Mouse (Mus musculus) liver, adult (tissue): ENCODE measurements around the gene Gramd1b.

Experiments used
- GATA4 ChIP-seq: IDR thresholded peaks from 2 replicates; pipeline ENCODE4 v1.6.1; 2014; ENCODE audit warnings: mild to moderate bottlenecking, low read length; ENCODE audit not compliant: insufficient replicate concordance

Gramd1b gene

GRCm38 (mm10) chr9:40334617-40335016 is 196.6 kb downstream of the Gramd1b start:
- TF ChIP-seq GATA4, result no peak

GRCm38 (mm10) chr9:40333649-40334396 is 197.4 kb downstream of the Gramd1b start:
- no peak for TF ChIP-seq GATA4

GRCm38 (mm10) chr9:40332731-40333648 is 198.2 kb downstream of the Gramd1b start:
- no peak for TF ChIP-seq GATA4

- TF ChIP-seq GATA4, result no peak
Measured at GRCm38 (mm10) chr9:40332326-40332725, 198.9 kb downstream of the Gramd1b start.

- no peak for TF ChIP-seq GATA4
Measured at GRCm38 (mm10) chr9:40331411-40332286, 199.5 kb downstream of the Gramd1b start.

- TF ChIP-seq GATA4, result peak; percentile 91; the same call in 1 of the 2 replicates
Measured at GRCm38 (mm10) chr9:40330609-40331382, 200.4 kb downstream of the Gramd1b start.

- TF ChIP-seq GATA4, result no peak
Measured at GRCm38 (mm10) chr9:40326260-40326915, 204.8 kb downstream of the Gramd1b start.

GRCm38 (mm10) chr9:40324826-40325225 is 206.4 kb downstream of the Gramd1b start:
- TF ChIP-seq GATA4, result no peak

GRCm38 (mm10) chr9:40324232-40324792 is 206.9 kb downstream of the Gramd1b start:
- no peak for TF ChIP-seq GATA4

- TF ChIP-seq GATA4, result no peak
Measured at GRCm38 (mm10) chr9:40323773-40324172, 207.4 kb downstream of the Gramd1b start.

GRCm38 (mm10) chr9:40323171-40323570 is 208.0 kb downstream of the Gramd1b start:
- TF ChIP-seq GATA4, result no peak

- TF ChIP-seq GATA4, result no peak
Measured at GRCm38 (mm10) chr9:40322372-40322771, 208.8 kb downstream of the Gramd1b start.

- no peak for TF ChIP-seq GATA4
Measured at GRCm38 (mm10) chr9:40321668-40322003, 209.5 kb downstream of the Gramd1b start.
